Mouse (Mus musculus): ENCODE data around the gene Tspan33. TPM values are rescaled to one million over a fixed set of nuclear protein-coding genes. Genes with fewer than 3 reads are reported as not detected.
"Not testable (repeated sequence)": the region's sequence is repeated elsewhere in the genome, so short reads cannot be mapped to it uniquely, and the experiment has no call there.

Gene Tspan33
- polyA plus RNA-seq, 1 experiment from 2014 or later, result 5.2 TPM

- H3K9me3 ChIP-seq; H3K4me2 ChIP-seq (replicated peaks); ATAC-seq; H3K27ac ChIP-seq; H3K36me3 ChIP-seq; H3K4me1 ChIP-seq (replicated peaks); H3K4me3 ChIP-seq (replicated peaks); H3K27me3 ChIP-seq (replicated peaks); H3K9ac ChIP-seq: not testable (repeated sequence)
- WGBS, result 88% methylated on average over 10 of the region's 10 CpGs
These were observed 14.0 kb upstream of the Tspan33 start for GRCm38 (mm10) chr6:29679947-29680550.

- 71% methylated on average over 4 of the region's 4 CpGs for WGBS
- no peaks in the 10 kb centered on the region for H3K9me3 ChIP-seq
These were observed 12.2 kb upstream of the Tspan33 start for GRCm38 (mm10) chr6:29681853-29682252.

GRCm38 (mm10) chr6:29684686-29685085 lies 9.3 kb upstream of the Tspan33 start:
- Histone ChIP-seq H3K4me1 (replicated peaks) (no peaks in the 10 kb centered on the region), H3K27ac (no peak overlapping the region), H3K9me3 (no peaks in the 10 kb centered on the region), H3K4me2 (replicated peaks) (no peak overlapping the region), H3K9ac (no peak overlapping the region), H3K27me3 (replicated peaks) (no peaks in the 10 kb centered on the region), H3K4me3 (replicated peaks) (no peak overlapping the region), H3K36me3 (no peaks in the 10 kb centered on the region)
- WGBS, result 81% methylated on average over 4 of the region's 4 CpGs
- no peak for ATAC-seq

More at GRCm38 (mm10) chr6:29681853-29682252, 12.2 kb upstream of the Tspan33 start:
- no peak overlapping the region for H3K4me2 ChIP-seq (replicated peaks)
- no peaks in the 10 kb centered on the region for H3K27me3 ChIP-seq (replicated peaks)
- H3K4me1 ChIP-seq (replicated peaks), result no peaks in the 10 kb centered on the region
- no peak overlapping the region for H3K4me3 ChIP-seq (replicated peaks)
- no peak overlapping the region for H3K9ac ChIP-seq
- H3K36me3 ChIP-seq, result no peaks in the 10 kb centered on the region
- no peak overlapping the region for H3K27ac ChIP-seq
- no peak for ATAC-seq

- WGBS, result 81% methylated on average over 4 of the region's 4 CpGs
- Histone ChIP-seq H3K4me1 (replicated peaks) (no peaks in the 10 kb centered on the region), H3K9ac (no peak overlapping the region), H3K36me3 (no peaks in the 10 kb centered on the region), H3K27ac (no peak overlapping the region), H3K4me2 (replicated peaks) (no peak overlapping the region), H3K9me3 (no peaks in the 10 kb centered on the region), H3K27me3 (replicated peaks) (no peaks in the 10 kb centered on the region), H3K4me3 (replicated peaks) (no peak overlapping the region)
- ATAC-seq, result no peak
These were observed 8.1 kb upstream of the Tspan33 start for GRCm38 (mm10) chr6:29685952-29686351.

GRCm38 (mm10) chr6:29689458-29689857 lies 4.6 kb upstream of the Tspan33 start:
- Histone ChIP-seq H3K4me2 (replicated peaks) (no peak overlapping the region), H3K27ac (no peak overlapping the region), H3K9ac (no peak overlapping the region), H3K4me3 (replicated peaks) (no peak overlapping the region), H3K4me1 (replicated peaks) (peaks cover 6% of the 10 kb centered on the region), H3K9me3 (no peaks in the 10 kb centered on the region), H3K27me3 (replicated peaks) (peaks cover 3% of the 10 kb centered on the region), H3K36me3 (no peaks in the 10 kb centered on the region)
- WGBS, result 71% methylated on average over 8 of the region's 8 CpGs
- ATAC-seq, result no peak

- ATAC-seq, result peak; percentile 44
- no peaks in the 10 kb centered on the region for H3K36me3 ChIP-seq
- 7% methylated on average over 35 of the region's 35 CpGs for WGBS
- peak overlapping the region; percentile 67 for H3K9ac ChIP-seq
- peaks cover 3% of the 10 kb centered on the region for H3K27me3 ChIP-seq (replicated peaks)
- peak overlapping the region; percentile 75 for H3K4me3 ChIP-seq (replicated peaks)
- H3K9me3 ChIP-seq, result no peaks in the 10 kb centered on the region
- peaks cover 10% of the 10 kb centered on the region for H3K4me1 ChIP-seq (replicated peaks)
- H3K27ac ChIP-seq, result no peak overlapping the region
- H3K4me2 ChIP-seq (replicated peaks), result peak overlapping the region; percentile 99
These were observed 610 bp downstream of the Tspan33 start for GRCm38 (mm10) chr6:29694375-29695289.

GRCm38 (mm10) chr6:29695290-29695674 lies 1.3 kb downstream of the Tspan33 start:
- H3K27me3 ChIP-seq (replicated peaks), result peaks cover 3% of the 10 kb centered on the region
- no peak overlapping the region for H3K4me3 ChIP-seq (replicated peaks)
- 62% methylated on average over 3 of the region's 3 CpGs for WGBS
- H3K4me2 ChIP-seq (replicated peaks), result 0 out of 2 replicates have a peak overlapping the region, but pooled peaks have one; percentile 99
- no peak for ATAC-seq
- H3K9me3 ChIP-seq, result no peaks in the 10 kb centered on the region
- no peak overlapping the region for H3K9ac ChIP-seq
- no peak overlapping the region for H3K27ac ChIP-seq
- H3K36me3 ChIP-seq, result no peaks in the 10 kb centered on the region
- peaks cover 10% of the 10 kb centered on the region for H3K4me1 ChIP-seq (replicated peaks)

- H3K4me3 ChIP-seq (replicated peaks), result no peak overlapping the region
- H3K36me3 ChIP-seq, result no peaks in the 10 kb centered on the region
- 75% methylated on average over 7 of the region's 7 CpGs for WGBS
- no peak overlapping the region for H3K27ac ChIP-seq
- no peak for ATAC-seq
- no peak overlapping the region for H3K9ac ChIP-seq
- peaks cover 3% of the 10 kb centered on the region for H3K27me3 ChIP-seq (replicated peaks)
- H3K4me2 ChIP-seq (replicated peaks), result no peak overlapping the region
- H3K4me1 ChIP-seq (replicated peaks), result peaks cover 10% of the 10 kb centered on the region
- no peaks in the 10 kb centered on the region for H3K9me3 ChIP-seq
These were observed 2.0 kb downstream of the Tspan33 start for GRCm38 (mm10) chr6:29695975-29696374.

GRCm38 (mm10) chr6:29697139-29697538 lies 3.1 kb downstream of the Tspan33 start:
- no peak for ATAC-seq
- Histone ChIP-seq H3K9me3 (no peaks in the 10 kb centered on the region), H3K4me1 (replicated peaks) (peaks cover 10% of the 10 kb centered on the region), H3K27me3 (replicated peaks) (peaks cover 3% of the 10 kb centered on the region; the same call in 1 of the 2 replicates), H3K27ac (no peak overlapping the region), H3K4me3 (replicated peaks) (no peak overlapping the region), H3K9ac (no peak overlapping the region), H3K36me3 (no peaks in the 10 kb centered on the region), H3K4me2 (replicated peaks) (no peak overlapping the region)

GRCm38 (mm10) chr6:29697548-29697947 lies 3.5 kb downstream of the Tspan33 start:
- WGBS, result 43% methylated on average over 3 of the region's 3 CpGs
- ATAC-seq, result peak; percentile 48; the same call in 1 of the 2 replicates

GRCm38 (mm10) chr6:29699085-29699745 lies 5.2 kb downstream of the Tspan33 start:
- Histone ChIP-seq H3K9ac (no peak overlapping the region), H3K4me3 (replicated peaks) (no peak overlapping the region), H3K9me3 (no peaks in the 10 kb centered on the region), H3K4me1 (replicated peaks) (peaks cover 6% of the 10 kb centered on the region), H3K4me2 (replicated peaks) (no peak overlapping the region), H3K27me3 (replicated peaks) (no peaks in the 10 kb centered on the region; the same call in 1 of the 2 replicates), H3K27ac (no peak overlapping the region), H3K36me3 (no peaks in the 10 kb centered on the region)
- WGBS, result 89% methylated on average over 7 of the region's 7 CpGs
- ATAC-seq, result peak; percentile 22; the same call in 1 of the 2 replicates

More at GRCm38 (mm10) chr6:29697548-29697947, 3.5 kb downstream of the Tspan33 start:
- Histone ChIP-seq H3K9ac (no peak overlapping the region), H3K4me2 (replicated peaks) (no peak overlapping the region), H3K27ac (no peak overlapping the region), H3K27me3 (replicated peaks) (peaks cover 2% of the 10 kb centered on the region; the same call in 1 of the 2 replicates), H3K4me3 (replicated peaks) (no peak overlapping the region), H3K36me3 (no peaks in the 10 kb centered on the region), H3K4me1 (replicated peaks) (peaks cover 10% of the 10 kb centered on the region), H3K9me3 (no peaks in the 10 kb centered on the region)

GRCm38 (mm10) chr6:29701051-29701450 lies 7.0 kb downstream of the Tspan33 start:
- Histone ChIP-seq H3K27ac (no peak overlapping the region), H3K9ac (no peak overlapping the region), H3K36me3 (no peaks in the 10 kb centered on the region), H3K4me1 (replicated peaks) (no peaks in the 10 kb centered on the region), H3K4me2 (replicated peaks) (no peak overlapping the region), H3K9me3 (no peaks in the 10 kb centered on the region), H3K27me3 (replicated peaks) (no peaks in the 10 kb centered on the region), H3K4me3 (replicated peaks) (no peak overlapping the region)
- peak; percentile 69; the same call in 1 of the 2 replicates for ATAC-seq
- WGBS, result 58% methylated on average over 6 of the region's 6 CpGs
